Mouse (Mus musculus): ENCODE data around the gene Palm.

- TF ChIP-seq POLR2A (IDR thresholded peaks at IDR 0.05; ENCODE audit: low read depth, low read length) (no peak), CTCF (IDR thresholded peaks at IDR 0.05; ENCODE audit: extremely low read depth, insufficient read depth, insufficient read length, insufficient replicate concordance) (no peak)
Observed at GRCm38 (mm10) chr10:79851653-79852052, 58.3 kb downstream of the Palm start.
